Mouse (Mus musculus): ENCODE measurements at regions not wholly inside any gene's neighbourhood (a gene's known extent, or its start where the extent isn't known, plus 50 kb on each side); places are given as distances from the start of the nearest gene placed in this dataset.

- TF ChIP-seq POLR2A (IDR thresholded peaks at IDR 0.05; ENCODE audit: extremely low read depth, insufficient read depth, low read length) (no peak), CTCF (IDR thresholded peaks at IDR 0.05; ENCODE audit: extremely low read depth, insufficient read depth, low read length) (no peak)
These were observed 139.9 kb upstream of the Frg1 start for GRCm38 (mm10) chr8:41556819-41557218.
